Mouse (Mus musculus) mouse embryonic stem cell (cell line): ENCODE measurements around the gene Mrpl34.

Experiments
- in situ Hi-C, 2 experiments: fragments of 300-500 bp; cut with MboI; formaldehyde crosslinking; loops; 1 replicate in 1 of 2; 3 replicates in 1 of 2; pipeline ENCODE4 v1.14.3; 2019 to 2020; ENCODE audit warnings: low sequenced_read_pairs in 2 of 2, low pct_unique_long_range_greater_than_20kb in 1 of 2, mixed read lengths in 1 of 2; ENCODE audit not compliant: unreplicated experiment in 1 of 2

The Mrpl34 gene

DNA sequence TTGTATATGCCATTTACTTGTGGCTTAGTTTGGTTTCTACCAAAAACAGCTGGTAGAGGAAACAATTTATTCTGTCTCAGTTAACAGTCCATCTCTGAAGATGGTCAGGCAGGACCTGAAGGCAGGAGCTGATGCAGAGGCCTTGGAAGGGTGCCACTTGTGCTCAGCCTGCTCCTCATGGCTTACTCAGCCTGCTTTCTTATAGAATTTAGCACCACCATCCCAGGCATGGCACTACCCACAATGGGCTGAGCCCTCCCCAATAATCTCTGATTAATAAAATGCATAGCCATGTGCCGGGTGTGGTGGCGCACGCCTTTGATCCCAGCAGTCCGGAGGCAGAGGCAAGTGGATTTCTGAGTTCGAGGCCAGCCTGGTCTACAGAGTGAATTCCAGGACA, 1.4 kb downstream of the Mrpl34 start:
- in situ Hi-C loops = no loop called here

DNA sequence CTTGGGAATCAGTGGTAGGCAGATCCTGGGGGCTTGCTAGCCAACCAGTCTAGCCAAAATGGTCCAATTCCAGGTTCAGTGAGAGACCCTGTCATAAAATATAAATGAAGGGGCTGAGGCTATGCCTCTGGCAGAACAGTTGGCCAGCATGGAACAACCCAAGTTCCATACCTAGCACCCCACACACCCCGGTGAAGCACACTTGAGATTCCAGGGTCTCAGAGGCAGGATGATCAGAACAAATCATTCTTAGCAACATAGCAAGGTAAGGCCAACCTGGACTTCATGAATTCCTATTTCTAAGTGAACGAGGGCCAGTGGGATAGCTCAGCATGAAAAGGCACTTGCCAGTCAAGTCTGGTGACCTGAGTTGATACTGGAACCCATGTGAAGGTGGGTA, 2.4 kb downstream of the Mrpl34 start:
- in situ Hi-C loops = no loop called here

GRCm38 (mm10) chr8:71468001-71468400, 3.2 kb downstream of the Mrpl34 start:
- in situ Hi-C loops = no loop called here

DNA sequence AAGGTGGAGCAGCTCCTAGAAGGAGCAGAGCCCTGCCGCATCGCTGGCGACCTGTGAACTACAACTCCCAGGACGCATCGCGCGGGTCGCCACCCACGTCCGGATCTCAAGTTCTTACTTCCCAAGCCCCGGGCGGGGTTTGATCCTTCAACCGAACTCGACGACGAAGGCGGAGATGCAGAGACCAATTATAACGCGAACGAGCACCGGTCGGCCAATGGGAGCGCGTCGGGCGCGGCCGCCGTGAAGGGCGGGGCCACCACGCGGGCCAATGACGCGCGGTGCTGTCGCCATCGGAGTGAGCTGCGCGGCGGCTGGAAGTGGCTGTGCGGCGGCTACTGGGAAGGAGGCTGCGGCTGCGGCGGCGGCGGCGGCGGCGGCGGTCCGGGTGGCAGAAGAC, 4.2 kb downstream of the Mrpl34 start, which contains the start of gene Dda1:
Gene Dda1, plus strand, starts transcription at position 284 of the 400 bp plus-strand sequence.
- in situ Hi-C loops = no loop called here

GRCm38 (mm10) chr8:71469411-71469810, 4.7 kb downstream of the Mrpl34 start:
- in situ Hi-C loops = no loop called here

- in situ Hi-C loops = no loop called here
Observed at GRCm38 (mm10) chr8:71470146-71470912, 5.6 kb downstream of the Mrpl34 start.

DNA sequence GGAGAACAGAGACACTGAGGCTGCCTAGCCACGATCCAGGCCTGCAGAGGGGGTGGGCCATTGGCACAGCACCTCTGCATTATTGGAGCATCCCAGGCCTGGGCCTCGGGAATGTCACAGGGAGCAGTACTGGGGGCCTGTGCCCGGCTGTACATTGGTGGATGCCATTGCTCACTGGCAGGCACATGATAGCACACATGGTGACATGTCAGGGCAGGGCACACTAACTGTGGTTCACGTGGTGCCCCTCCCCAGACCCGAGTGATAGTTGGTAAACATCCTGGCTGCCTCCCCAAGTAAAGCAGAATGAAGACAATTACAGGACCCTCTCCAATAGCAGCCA, 6.1 kb downstream of the Mrpl34 start:
- in situ Hi-C loops = no loop called here

GRCm38 (mm10) chr8:71471861-71472260, 7.1 kb downstream of the Mrpl34 start:
- in situ Hi-C loops = no loop called here

DNA sequence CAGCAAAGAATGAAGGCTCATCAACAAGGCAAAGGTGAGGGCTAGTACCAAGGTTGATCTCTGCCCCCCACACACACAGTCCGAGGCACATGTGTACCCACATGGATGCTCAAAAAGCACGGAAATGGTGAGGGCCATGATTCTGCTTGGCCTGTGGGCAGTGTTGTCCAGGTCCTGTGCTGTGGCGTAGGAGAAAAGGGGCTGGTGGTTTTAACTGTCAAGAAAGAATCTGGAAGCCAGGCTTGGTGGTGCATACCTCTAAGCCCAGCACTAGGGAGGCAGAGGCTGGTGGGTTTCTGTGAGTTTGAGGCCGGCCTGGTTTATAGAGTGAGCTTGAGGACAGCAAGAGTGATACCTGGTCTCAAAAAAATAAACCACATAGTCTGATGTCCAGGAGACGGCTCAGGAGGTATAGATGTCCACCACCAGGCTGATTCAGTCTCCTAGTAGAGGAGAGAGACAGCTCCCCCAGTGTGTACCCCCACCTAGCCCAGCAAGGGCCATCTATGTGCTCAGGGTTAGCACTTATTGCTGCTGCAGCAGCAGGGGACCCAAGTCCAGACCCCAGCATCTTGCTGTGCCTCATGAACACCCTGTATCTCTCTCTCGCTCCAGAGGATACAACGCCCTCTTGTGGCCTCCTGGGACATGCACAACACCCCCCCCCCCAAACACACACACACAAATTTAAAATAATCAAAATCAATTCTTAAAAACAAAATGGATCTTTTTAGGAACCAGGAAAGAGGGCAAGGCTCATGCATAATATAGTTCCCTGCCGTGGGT, 8.0 kb downstream of the Mrpl34 start:
- in situ Hi-C loops = no loop called here

DNA sequence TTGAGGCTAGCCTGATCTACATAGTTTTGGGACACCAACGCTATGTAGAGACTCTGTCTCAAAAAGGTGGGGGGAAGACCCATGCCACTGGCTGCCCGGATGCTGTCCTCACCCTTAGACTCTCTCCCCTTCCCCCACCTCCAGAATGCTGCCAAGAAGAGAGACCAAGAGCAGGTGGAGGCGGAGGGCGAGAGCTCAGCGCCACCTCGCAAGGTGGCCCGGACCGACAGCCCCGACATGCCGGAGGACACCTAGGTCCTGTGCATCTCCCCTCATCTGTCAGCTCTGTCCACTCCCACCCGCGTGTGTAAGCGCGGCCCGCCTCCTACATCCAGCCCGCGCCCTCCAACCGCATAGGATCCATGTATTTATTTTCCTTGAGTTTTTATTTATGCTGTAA, 9.6 kb downstream of the Mrpl34 start:
- in situ Hi-C loops = no loop called here

GRCm38 (mm10) chr8:71474785-71475701, 10.3 kb downstream of the Mrpl34 start:
- in situ Hi-C loops = no loop called here

GRCm38 (mm10) chr8:71475702-71476075, 10.9 kb downstream of the Mrpl34 start:
- in situ Hi-C loops = no loop called here

DNA sequence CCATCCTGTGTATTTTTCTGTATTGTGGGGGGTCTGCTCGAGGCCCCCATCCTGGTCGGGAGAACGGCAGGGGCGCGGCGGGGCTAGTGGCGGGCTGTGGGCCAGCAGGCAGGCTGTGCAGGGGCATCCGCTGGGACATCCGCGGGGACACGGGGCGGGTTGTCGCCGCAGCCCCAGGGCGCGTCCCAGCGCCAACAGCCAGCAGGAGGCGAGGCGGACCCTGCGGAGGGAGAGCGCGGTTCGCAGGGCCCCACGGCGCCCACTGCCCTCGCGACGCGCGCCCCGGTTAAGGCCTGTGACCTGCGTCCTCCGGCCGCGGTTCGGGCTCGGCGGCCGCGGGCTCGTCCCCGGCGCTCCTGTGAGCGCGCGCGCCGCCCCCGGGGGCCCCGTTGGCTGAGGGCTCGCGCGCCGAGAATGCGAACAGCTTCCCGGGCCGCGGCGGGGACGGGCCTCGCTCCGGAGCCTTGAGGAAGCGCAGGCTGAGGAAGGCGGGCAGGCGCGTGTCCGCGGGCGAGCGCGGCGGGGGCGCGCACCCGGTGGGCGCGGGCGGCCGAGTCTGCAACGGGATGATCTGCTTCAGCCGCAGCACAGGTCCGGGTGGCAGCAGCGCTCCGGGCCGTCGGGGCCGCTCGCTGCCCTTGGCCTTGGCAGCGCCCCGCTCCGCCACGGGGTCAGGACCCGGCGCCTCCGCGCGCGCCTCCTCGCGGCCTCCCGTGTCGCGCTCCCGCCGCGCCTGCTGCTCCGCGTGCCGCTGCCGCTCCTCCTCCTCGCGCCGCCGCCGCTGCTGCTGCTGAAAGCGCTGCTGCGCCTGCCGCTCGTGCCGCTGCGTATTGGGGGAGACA, 11.6 kb downstream of the Mrpl34 start:
- in situ Hi-C loops = no loop called here

DNA sequence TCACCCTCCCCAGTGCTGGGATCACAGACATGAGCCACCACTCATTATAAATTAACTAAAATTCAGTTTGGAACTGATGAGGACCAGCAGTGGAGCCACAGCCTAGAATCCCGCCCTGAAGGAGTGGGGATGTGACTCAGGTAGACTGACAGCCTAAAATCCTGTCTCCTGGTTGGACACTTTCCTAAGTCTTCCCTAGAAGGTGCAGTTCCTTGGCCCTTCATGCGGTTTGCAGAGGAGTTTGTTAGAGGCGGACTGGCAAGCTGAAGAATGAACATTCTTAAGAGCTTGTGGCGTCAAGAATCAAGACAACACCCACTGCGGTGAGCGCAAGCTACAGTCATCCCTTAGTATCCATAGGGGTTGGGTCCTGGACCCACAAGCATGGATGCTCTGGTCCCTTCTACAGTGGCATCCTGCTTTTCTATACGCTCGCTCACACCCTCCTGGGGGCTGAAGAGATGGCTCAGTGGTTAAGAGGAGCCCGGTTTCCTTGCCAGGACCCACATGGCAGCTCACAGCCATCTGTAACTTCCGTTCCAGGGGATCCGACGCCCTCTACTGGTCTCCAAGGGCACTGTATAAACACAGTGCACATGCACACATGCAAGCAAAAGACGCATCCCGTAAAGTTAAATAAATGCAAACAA, 12.6 kb downstream of the Mrpl34 start:
- in situ Hi-C loops = no loop called here

GRCm38 (mm10) chr8:71478943-71479342, 14.2 kb downstream of the Mrpl34 start:
- in situ Hi-C loops = no loop called here

- in situ Hi-C loops = no loop called here
Observed at GRCm38 (mm10) chr8:71483932-71484331, 19.2 kb downstream of the Mrpl34 start.

- in situ Hi-C loops = no loop called here
Observed at GRCm38 (mm10) chr8:71484736-71485135, 20.0 kb downstream of the Mrpl34 start.
